8 mouse cellular contexts compared by ENCODE assay signal in the genomic region with DNA sequence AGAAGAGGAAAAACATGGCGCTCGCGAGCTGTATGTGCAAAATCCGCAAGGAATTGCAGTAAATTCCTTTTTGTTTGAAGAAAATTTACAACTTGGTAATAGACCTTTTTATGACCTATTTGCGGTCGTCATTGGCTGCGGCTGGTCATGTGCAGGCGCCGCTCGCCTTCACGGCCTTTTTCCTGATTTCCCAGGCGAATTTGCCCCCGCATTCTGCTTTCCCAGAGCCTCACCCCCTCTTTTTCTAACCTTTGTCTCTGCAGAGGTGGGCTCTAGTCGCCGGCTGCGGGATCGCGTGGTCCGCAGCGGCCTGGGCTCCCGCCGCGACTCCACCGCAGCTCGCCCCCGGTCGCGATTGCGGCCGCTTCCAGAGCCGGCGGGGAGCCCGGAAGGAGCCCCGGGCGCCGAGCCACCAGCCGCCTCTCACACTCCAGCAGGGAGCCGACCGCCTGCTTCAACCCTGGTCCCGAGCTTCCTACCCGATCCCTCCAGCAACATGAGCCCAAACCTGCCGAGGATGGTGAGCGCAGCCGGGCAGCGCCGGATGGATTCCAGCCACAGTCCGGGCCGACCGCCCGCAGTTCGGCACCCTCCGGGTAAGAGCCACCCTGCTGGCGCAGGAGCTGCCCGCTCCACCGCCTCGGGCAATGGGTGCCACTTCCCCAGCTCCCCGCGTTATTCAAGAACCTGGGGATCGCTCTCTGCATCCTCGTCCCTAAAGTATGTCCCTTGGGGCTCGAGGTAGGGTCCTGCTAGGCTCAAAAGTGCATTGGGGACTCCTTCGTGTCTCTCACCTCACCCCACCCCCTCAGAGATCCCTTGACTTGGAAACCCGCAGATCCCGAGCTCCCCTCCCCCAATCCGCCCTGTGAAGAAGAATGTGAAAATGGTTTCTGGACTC. TPM values are rescaled to one million over a fixed set of nuclear protein-coding genes. Genes with fewer than 3 reads are reported as not detected.
A peak's percentile ranks its signal among the peaks of the same experiment; 100 is the strongest.
DNase-seq lines count a peak whose midpoint lies in the region; ATAC-seq and TF ChIP-seq lines count a peak whose summit lies in the region.

Hoxd3 (plus strand) TSS at position 207 of the 901 bp plus-strand sequence.
Hoxd4 (plus strand) TSS at position 209 of the 901 bp plus-strand sequence.

- peak within 1 kb of the TSS; percentile 69 for H3K4me2 ChIP-seq in kidney, embryonic 14.5 days (replicated peaks; ENCODE audit: low read depth, low read length)
- peak within 1 kb of the TSS; percentile 19; the same call in 1 of the 2 replicates for H3K4me2 ChIP-seq in midbrain, embryonic 16.5 days (ENCODE audit: low read length)

- peak within 1 kb of the TSS; percentile 95 for H3K27ac ChIP-seq in gastrocnemius, adult 2 months
- peak within 1 kb of the TSS; percentile 98 for H3K27ac ChIP-seq in kidney, embryonic 14.5 days (ENCODE audit: low read depth, low read length)
- no peak within 1 kb of the TSS for H3K27ac ChIP-seq in midbrain, embryonic 16.5 days (ENCODE audit: low read length)

- H3K4me3 ChIP-seq in gastrocnemius, adult 2 months = peak within 1 kb of the TSS; percentile 93
- H3K4me3 ChIP-seq in kidney, embryonic 14.5 days (ENCODE audit: low read length) = peak within 1 kb of the TSS; percentile 66
- peak within 1 kb of the TSS; percentile 14; the same call in 1 of the 2 replicates for H3K4me3 ChIP-seq in midbrain, embryonic 16.5 days (ENCODE audit: low read depth, low read length)

- no peaks in the 10 kb centered on the region for H3K36me3 ChIP-seq in kidney, embryonic 14.5 days (ENCODE audit: control insufficient read depth, insufficient read depth, low read length)
- H3K36me3 ChIP-seq in midbrain, embryonic 16.5 days (ENCODE audit: control insufficient read depth, insufficient read depth, low read length) = no peaks in the 10 kb centered on the region

- H3K9me3 ChIP-seq in kidney, embryonic 14.5 days (ENCODE audit: control insufficient read depth, low read length) = no peaks in the 10 kb centered on the region
- H3K9me3 ChIP-seq in midbrain, embryonic 16.5 days (replicated peaks; ENCODE audit: control insufficient read depth, low read length, poor library complexity, severe bottlenecking) = no peaks in the 10 kb centered on the region

- DNase-seq in urinary bladder, adult 18-20 months (ENCODE audit: low spot score in 2 of 2) = peak; percentile 43 to 83
- DNase-seq in urinary bladder, postnatal 10 days (ENCODE audit: low spot score) = no peak
- peak; percentile 81 for DNase-seq in gastrocnemius, adult 2 months
- no peak for DNase-seq in left cerebral cortex, postnatal 10 days (ENCODE audit: extremely low spot score in 1 of 2, low spot score in 2 of 2)
- DNase-seq in left cerebral cortex, adult 9 months (ENCODE audit: low spot score in 2 of 2) = no peak

- peak within 1 kb of the TSS; percentile 93 for H3K9ac ChIP-seq in kidney, embryonic 14.5 days (ENCODE audit: low read depth, low read length)
- no peak within 1 kb of the TSS for H3K9ac ChIP-seq in midbrain, embryonic 16.5 days (ENCODE audit: low read depth, low read length)

- no peak for TF ChIP-seq CTCF in gastrocnemius, adult 2 months (IDR thresholded peaks at IDR 0.05)

- intact Hi-C loops in gastrocnemius, adult 2 months (cut with DNase I) = loop anchor here (5.0 kb wide), 1 partner anchor 115 kb away; the partner anchor contains the start of gene Mtx2
- intact Hi-C loops in left cerebral cortex, postnatal 10 days (cut with DNase I) = no loop called here

- H3K27me3 ChIP-seq in kidney, embryonic 14.5 days (ENCODE audit: control insufficient read depth, insufficient read depth, low read length) = no peaks in the 10 kb centered on the region
- H3K27me3 ChIP-seq in midbrain, embryonic 16.5 days (ENCODE audit: control insufficient read depth, insufficient read depth, low read depth, low read length) = peaks cover 75% of the 10 kb centered on the region

- whole genome bisulfite sequencing in kidney, embryonic 14.5 days = under 1% methylated on average over 65 of the region's 65 CpGs
- WGBS in midbrain, embryonic 16.5 days = under 1% methylated on average over 65 of the region's 65 CpGs

- peak; percentile 40 for ATAC-seq in kidney, embryonic 14.5 days (ENCODE audit: low FRiP score, low TSS enrichment)
- no peak for ATAC-seq in midbrain, embryonic 16.5 days
- ATAC-seq in megakaryocyte progenitor cell, adult 5-6 weeks (replicated peaks; ENCODE audit: poor library complexity) = no peak

- H3K4me1 ChIP-seq in kidney, embryonic 14.5 days (ENCODE audit: control insufficient read depth, insufficient read depth, low read length) = peaks cover 41% of the 10 kb centered on the region
- peaks cover 6% of the 10 kb centered on the region; the same call in 1 of the 2 replicates for H3K4me1 ChIP-seq in midbrain, embryonic 16.5 days (ENCODE audit: control insufficient read depth, insufficient read depth, low read length)

RNA-seq across cellular contexts. Expression of gene Hoxd3, which starts in this region (rescaled TPM):
- not detected for total RNA-seq in gastrocnemius, adult 2 months (2021)
- polyA plus RNA-seq in kidney, embryonic 14.5 days (2014; fragmentation: Nextera tagmentation; extraction: Ambion mirVana) = 12.3 and 12.6 TPM in 2 replicates
- 0.17 TPM in 1 of 2 replicates, not detected in the other for polyA plus RNA-seq in midbrain, embryonic 16.5 days (2015; fragmentation: Nextera tagmentation; extraction: Ambion mirVana)
- not detected for total RNA-seq in left cerebral cortex, postnatal 10 days (2021)
- total RNA-seq in megakaryocyte progenitor cell, adult 5-6 weeks (2015) = not detected in 2 replicates
- total RNA-seq in megakaryocyte progenitor cell, adult 5-6 weeks (2017) = not detected in 2 replicates

RNA-seq across cellular contexts. Expression of gene Hoxd4, which starts in this region (rescaled TPM):
- total RNA-seq in gastrocnemius, adult 2 months (2021) = 1 to 10 TPM; 1.4 to 2.0 TPM
- 6.3 and 18.7 TPM in 2 replicates for polyA plus RNA-seq in kidney, embryonic 14.5 days (2014; fragmentation: Nextera tagmentation; extraction: Ambion mirVana)
- polyA plus RNA-seq in midbrain, embryonic 16.5 days (2015; fragmentation: Nextera tagmentation; extraction: Ambion mirVana) = not detected in 2 replicates
- total RNA-seq in left cerebral cortex, postnatal 10 days (2021) = not detected
- not detected in 2 replicates for total RNA-seq in megakaryocyte progenitor cell, adult 5-6 weeks (2015)
- not detected in 2 replicates for total RNA-seq in megakaryocyte progenitor cell, adult 5-6 weeks (2017)

Comparison
In these comparisons a context has a peak if more than half of its experiments do, and no peak if none do; other contexts are left out.
1. RNA of gene Hoxd3 (polyA plus RNA-seq): 12.3 to 12.6 TPM in kidney, embryonic 14.5 days; 0.17 TPM in midbrain, embryonic 16.5 days; every median in the first group is over 10 times any median in the second.
2. DNase-seq: peak in urinary bladder, adult 18-20 months (2 of 2) and gastrocnemius, adult 2 months (single experiment); none in urinary bladder, postnatal 10 days (single experiment), left cerebral cortex, postnatal 10 days (0 of 2) and left cerebral cortex, adult 9 months (0 of 2).
3. H3K4me3 ChIP-seq: peak in every context shown above with its lines; median percentile 93 in gastrocnemius, adult 2 months; 66 in kidney, embryonic 14.5 days; 14 in midbrain, embryonic 16.5 days.